Mouse (Mus musculus) heart, embryonic 13.5 days (tissue): Measurements from ENCODE around the gene Olfr433. TPM values are rescaled to one million over a fixed set of nuclear protein-coding genes. Genes with fewer than 3 reads are reported as not detected.
"Not testable (repeated sequence)": the region's sequence is repeated elsewhere in the genome, so short reads cannot be mapped to it uniquely, and the experiment has no call there.

Experiments
- ATAC-seq: fragments of 200-750 bp; cut with Nextera tagmentation; 2 replicates; pipeline ENCODE4 v1.8.0; 2017; ENCODE audit warnings: moderate TSS enrichment; ENCODE audit not compliant: insufficient number of reproducible peaks, low FRiP score, low TSS enrichment; ENCODE audit errors: extremely low read depth
- H3K27ac ChIP-seq: fragments of 300-500 bp; sonication (generic); replicated peaks from 2 replicates; pipeline ENCODE4 v1.5.1; 2015; ENCODE audit warnings: moderate library complexity, mild to moderate bottlenecking, inconsistent platforms
- H3K27me3 ChIP-seq: fragments of 300-500 bp; sonication (generic); replicated peaks from 2 replicates; pipeline ENCODE4 v1.6.1; 2015; ENCODE audit warnings: mild to moderate bottlenecking, inconsistent platforms
- H3K36me3 ChIP-seq: fragments of 300-500 bp; sonication (generic); 2 replicates; pipeline ENCODE4 v1.6.1; 2015; ENCODE audit warnings: mild to moderate bottlenecking, inconsistent platforms
- H3K4me1 ChIP-seq: fragments of 300-500 bp; sonication (generic); 2 replicates; pipeline ENCODE4 v1.6.1; 2015; ENCODE audit warnings: inconsistent platforms
- H3K4me2 ChIP-seq: fragments of 300-500 bp; sonication (generic); 2 replicates; pipeline ENCODE4 v1.6.1; 2015; ENCODE audit warnings: inconsistent platforms, mild to moderate bottlenecking, moderate library complexity
- H3K4me3 ChIP-seq: fragments of 300-500 bp; sonication (generic); 2 replicates; pipeline ENCODE4 v1.5.1; 2015; ENCODE audit warnings: moderate library complexity, mild to moderate bottlenecking, inconsistent platforms
- H3K9ac ChIP-seq: fragments of 300-500 bp; sonication (generic); 2 replicates; pipeline ENCODE4 v1.6.1; 2015; ENCODE audit warnings: inconsistent platforms, mild to moderate bottlenecking, moderate library complexity
- H3K9me3 ChIP-seq: fragments of 300-500 bp; sonication (generic); 2 replicates; pipeline ENCODE4 v1.6.1; 2016; ENCODE audit warnings: inconsistent platforms
- WGBS: fragments of 180-500 bp; shearing (Covaris S2); methylation state at CpG from one replicate; pipeline ENCODE4 v1.1.7; 2015; ENCODE audit warnings: mixed read lengths; 5-methylcytosine and 5-hydroxymethylcytosine counted together
- polyA plus RNA-seq: library from polyadenylated mRNA; unstranded; fragments of >200 nt; fragmentation: Nextera tagmentation; extraction: Ambion mirVana; gene quantifications from 2 replicates; pipeline ENCODE4 v1.2.1, GENCODE M21; 2015

Olfr433 gene
- polyA plus RNA-seq, 1 experiment from 2014 or later: not detected

DNA sequence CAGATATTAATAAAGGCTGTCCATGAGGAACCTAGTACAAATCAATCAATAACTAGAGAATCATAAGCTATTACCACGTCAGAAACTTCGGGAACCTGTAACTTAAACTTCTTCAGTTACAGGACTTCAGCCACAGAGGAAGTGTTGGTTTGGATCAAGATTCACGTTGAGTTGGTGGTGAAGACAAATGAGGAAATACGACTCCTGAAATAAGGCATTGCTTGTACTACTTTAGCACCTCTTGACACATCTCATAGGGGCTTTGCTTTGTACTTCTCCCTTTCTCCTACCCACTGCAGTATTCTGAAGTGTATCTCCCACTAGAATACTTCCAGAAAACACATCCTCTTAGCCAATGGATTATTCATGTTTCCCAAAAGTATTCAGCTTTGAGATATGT is 8.9 kb downstream of the Olfr433 start:
- not testable (repeated sequence) for H3K4me1 ChIP-seq, H3K4me2 ChIP-seq, H3K36me3 ChIP-seq, H3K9me3 ChIP-seq, H3K4me3 ChIP-seq, H3K9ac ChIP-seq, H3K27me3 ChIP-seq, H3K27ac ChIP-seq, ATAC-seq
- 61% methylated on average over 4 of the region's 4 CpGs for WGBS

- Histone ChIP-seq H3K9ac (no peak overlapping the region), H3K4me3 (no peak overlapping the region), H3K27ac (no peak overlapping the region), H3K4me1 (no peaks in the 10 kb centered on the region), H3K27me3 (no peaks in the 10 kb centered on the region), H3K9me3 (no peaks in the 10 kb centered on the region), H3K36me3 (no peaks in the 10 kb centered on the region), H3K4me2 (no peak overlapping the region)
- no peak for ATAC-seq
- 79% methylated on average over 4 of the region's 4 CpGs for WGBS
Observed at GRCm38 (mm10) chr1:174050532-174050931, 10.0 kb downstream of the Olfr433 start.

GRCm38 (mm10) chr1:174051515-174051914 is 11.0 kb downstream of the Olfr433 start:
- H3K27ac ChIP-seq: no peak overlapping the region
- H3K36me3 ChIP-seq: no peaks in the 10 kb centered on the region
- H3K27me3 ChIP-seq: no peaks in the 10 kb centered on the region
- no peak overlapping the region for H3K9ac ChIP-seq
- H3K9me3 ChIP-seq: no peaks in the 10 kb centered on the region
- no peak overlapping the region for H3K4me3 ChIP-seq
- 73% methylated on average over 4 of the region's 4 CpGs for WGBS
- H3K4me2 ChIP-seq: no peak overlapping the region
- H3K4me1 ChIP-seq: no peaks in the 10 kb centered on the region
- no peak for ATAC-seq

DNA sequence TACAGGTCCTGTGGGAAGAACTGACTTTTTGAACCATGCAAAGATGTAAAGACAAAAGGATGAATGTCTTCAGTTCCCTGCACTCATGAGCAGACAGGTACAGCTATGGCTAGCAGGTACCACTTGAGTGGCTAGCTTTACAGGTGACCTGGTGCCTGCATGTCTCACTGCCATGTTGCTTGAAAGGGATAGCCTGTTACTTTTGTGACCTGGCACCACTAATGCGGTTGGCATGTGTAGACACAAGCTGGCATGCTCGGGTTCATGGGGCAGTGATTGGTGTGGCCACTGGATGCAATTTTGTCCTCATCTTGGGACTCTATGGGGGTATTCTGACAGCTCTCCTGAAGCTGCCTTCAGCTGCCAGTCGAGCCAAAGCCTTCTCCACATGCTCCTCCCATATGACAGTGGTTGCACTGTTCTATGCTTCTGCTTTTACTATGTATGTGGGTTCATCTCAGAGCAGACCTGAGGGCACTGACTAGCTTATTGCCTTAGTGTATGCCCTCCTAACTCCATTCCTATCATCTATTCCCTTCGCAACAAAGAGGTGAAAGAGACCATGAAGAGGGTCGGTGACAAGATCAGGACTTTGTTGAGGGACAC is 11.5 kb downstream of the Olfr433 start:
- Histone ChIP-seq H3K9me3 (no peaks in the 10 kb centered on the region), H3K4me2 (no peak overlapping the region), H3K4me1 (no peaks in the 10 kb centered on the region), H3K36me3 (no peaks in the 10 kb centered on the region), H3K27ac (no peak overlapping the region), H3K27me3 (no peaks in the 10 kb centered on the region), H3K9ac (no peak overlapping the region), H3K4me3 (no peak overlapping the region)
- no peak for ATAC-seq
- 70% methylated on average over 5 of the region's 5 CpGs for WGBS

DNA sequence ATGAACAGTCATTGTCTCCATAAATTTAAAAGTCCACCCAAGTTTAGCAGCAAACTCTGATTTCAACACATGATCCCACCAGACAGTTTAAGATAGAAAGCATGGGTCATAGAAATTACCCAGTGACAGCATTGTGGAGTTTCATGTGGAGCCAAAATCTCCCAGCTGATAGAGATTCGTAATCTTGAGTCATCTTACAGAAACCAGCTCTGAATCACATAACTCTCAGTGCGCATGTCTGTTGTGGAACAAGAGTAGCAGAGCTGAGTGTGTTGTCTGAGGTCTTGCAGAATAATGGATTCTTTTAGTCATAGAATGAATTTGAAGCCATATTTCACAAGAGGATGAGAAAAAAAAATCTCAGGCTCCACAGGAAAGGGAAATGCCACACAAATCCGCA is 12.5 kb downstream of the Olfr433 start:
- ATAC-seq: no peak
- no peaks in the 10 kb centered on the region for H3K4me1 ChIP-seq
- H3K27ac ChIP-seq: no peak overlapping the region
- no peaks in the 10 kb centered on the region for H3K9me3 ChIP-seq
- no peak overlapping the region for H3K4me2 ChIP-seq
- H3K4me3 ChIP-seq: no peak overlapping the region
- no peak overlapping the region for H3K9ac ChIP-seq
- H3K27me3 ChIP-seq: no peaks in the 10 kb centered on the region
- WGBS: 79% methylated on average over 3 of the region's 3 CpGs
- H3K36me3 ChIP-seq: no peaks in the 10 kb centered on the region

- H3K4me3 ChIP-seq: no peak overlapping the region
- ATAC-seq: no peak
- H3K36me3 ChIP-seq: no peaks in the 10 kb centered on the region
- H3K27ac ChIP-seq: no peak overlapping the region
- no peaks in the 10 kb centered on the region for H3K9me3 ChIP-seq
- no peaks in the 10 kb centered on the region for H3K27me3 ChIP-seq
- no peaks in the 10 kb centered on the region for H3K4me1 ChIP-seq
- WGBS: 66% methylated on average over 2 of the region's 2 CpGs
- no peak overlapping the region for H3K4me2 ChIP-seq
- no peak overlapping the region for H3K9ac ChIP-seq
Observed at GRCm38 (mm10) chr1:174055248-174055647, 14.7 kb downstream of the Olfr433 start.

- no peak within 1 kb of the TSS for H3K9ac ChIP-seq
- H3K27me3 ChIP-seq: no peaks in the 10 kb centered on the region
- H3K4me3 ChIP-seq: no peak within 1 kb of the TSS
- no peaks in the 10 kb centered on the region for H3K4me1 ChIP-seq
- 77% methylated on average over 3 of the region's 3 CpGs for WGBS
- H3K9me3 ChIP-seq: no peaks in the 10 kb centered on the region
- no peaks in the 10 kb centered on the region for H3K36me3 ChIP-seq
- no peak for ATAC-seq
- H3K4me2 ChIP-seq: no peak within 1 kb of the TSS
- no peak within 1 kb of the TSS for H3K27ac ChIP-seq
Observed at GRCm38 (mm10) chr1:174066305-174066704, 25.8 kb downstream of the Olfr433 start, which contains the start of gene Olfr430. Gene Olfr430, plus strand, starts transcription at chr1:174066605.

DNA sequence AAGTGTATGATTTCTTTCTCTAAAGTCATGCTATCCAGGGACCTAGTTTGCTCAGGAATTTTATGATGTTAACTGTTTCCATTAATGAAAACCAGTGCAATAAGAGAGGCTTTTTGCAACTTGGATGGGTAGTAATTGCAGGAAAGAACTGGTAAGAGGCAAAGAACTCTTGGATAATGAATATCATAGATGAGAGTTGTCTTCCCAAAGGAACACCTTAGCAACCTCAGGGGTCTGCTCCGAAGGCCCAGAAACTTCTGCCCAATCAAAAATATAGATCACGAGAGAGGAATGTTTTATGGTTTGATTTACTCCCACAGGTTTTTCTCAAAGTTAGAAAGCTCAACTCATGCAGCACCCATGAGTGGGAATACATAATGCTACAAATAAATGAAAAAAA is 43.5 kb downstream of the Olfr433 start, which contains the start of gene Olfr429:
Olfr429 (plus strand) TSS at position 301 of the 400 bp plus-strand sequence.
- Histone ChIP-seq H3K9ac (no peak within 1 kb of the TSS), H3K27me3 (no peaks in the 10 kb centered on the region), H3K4me2 (no peak within 1 kb of the TSS), H3K4me1 (no peaks in the 10 kb centered on the region), H3K9me3 (no peaks in the 10 kb centered on the region), H3K36me3 (no peaks in the 10 kb centered on the region), H3K4me3 (no peak within 1 kb of the TSS), H3K27ac (no peak within 1 kb of the TSS)
- WGBS: 87% methylated on average over 2 of the region's 2 CpGs
- no peak for ATAC-seq

Other genes starting within 250 kb of the Olfr433 start
- gene Ifi211, start 127.7 kb upstream of the Olfr433 start, polyA plus RNA-seq: 3.6 and 3.9 TPM in 2 replicates
- gene Mndal, start 98.2 kb upstream of the Olfr433 start, polyA plus RNA-seq: 3.2 and 4.1 TPM in 2 replicates
- gene Ifi203, start 98.0 kb upstream of the Olfr433 start, polyA plus RNA-seq: 0.52 TPM in 2 replicates
- not detected in 2 replicates for gene Ifi202b, start 58.0 kb upstream of the Olfr433 start, polyA plus RNA-seq
- 1.4 and 2.6 TPM in 2 replicates for gene Ifi205, start 8.9 kb upstream of the Olfr433 start, polyA plus RNA-seq
- gene Olfr432, start 8.5 kb downstream of the Olfr433 start, polyA plus RNA-seq: not detected in 2 replicates
- not detected in 2 replicates for gene Olfr430, start 25.9 kb downstream of the Olfr433 start, polyA plus RNA-seq
- gene Olfr429, start 43.6 kb downstream of the Olfr433 start, polyA plus RNA-seq: not detected in 2 replicates
- not detected in 2 replicates for gene Olfr427, start 56.2 kb downstream of the Olfr433 start, polyA plus RNA-seq
- not detected in 2 replicates for gene Olfr231, start 80.5 kb downstream of the Olfr433 start, polyA plus RNA-seq
- not detected in 2 replicates for gene Olfr424, start 90.8 kb downstream of the Olfr433 start, polyA plus RNA-seq
- 0.14 TPM in 1 of 2 replicates, not detected in the other for gene Olfr420, start 114.9 kb downstream of the Olfr433 start, polyA plus RNA-seq
- 2.4 TPM in 2 replicates for gene Spta1, start 132.1 kb downstream of the Olfr433 start, polyA plus RNA-seq
- gene Olfr419, start 211.4 kb downstream of the Olfr433 start, polyA plus RNA-seq: not detected in 2 replicates